Mouse (Mus musculus) embryonic facial prominence, embryonic 11.5 days (tissue): ENCODE measurements around the gene Iqcf1. TPM values are rescaled to one million over a fixed set of nuclear protein-coding genes. Genes with fewer than 3 reads are reported as not detected.

Source experiments
- ATAC-seq: fragments of 200-750 bp; cut with Nextera tagmentation; replicated peaks from 2 replicates; pipeline ENCODE4 v1.8.0; 2017; ENCODE audit warnings: low read depth; ENCODE audit not compliant: insufficient number of reproducible peaks, low FRiP score, low TSS enrichment
- DNase-seq: peaks from one replicate; pipeline ENCODE4 v3.0.0-alpha.2; 2015; ENCODE audit warnings: low spot score
- H3K27ac ChIP-seq: fragments of 300-500 bp; sonication (generic); replicated peaks from 2 replicates; pipeline ENCODE4 v1.5.1; 2014; ENCODE audit warnings: mild to moderate bottlenecking, low read depth, low read length, control low read depth
- H3K27me3 ChIP-seq: fragments of 300-500 bp; sonication (generic); 2 replicates; pipeline ENCODE4 v1.6.1; 2014; ENCODE audit warnings: mild to moderate bottlenecking, low read length, moderate library complexity, mixed read lengths; ENCODE audit not compliant: control insufficient read depth, insufficient read depth
- H3K36me3 ChIP-seq: fragments of 300-500 bp; sonication (generic); replicated peaks from 2 replicates; pipeline ENCODE4 v1.6.1; 2014; ENCODE audit warnings: low read depth, mild to moderate bottlenecking, low read length, moderate library complexity, mixed read lengths; ENCODE audit not compliant: control insufficient read depth, insufficient read depth
- H3K4me1 ChIP-seq: fragments of 300-500 bp; sonication (generic); 2 replicates; pipeline ENCODE4 v1.6.1; 2014; ENCODE audit warnings: low read length, mixed read lengths; ENCODE audit not compliant: control insufficient read depth, insufficient read depth
- H3K4me2 ChIP-seq: fragments of 300-500 bp; sonication (generic); 2 replicates; pipeline ENCODE4 v1.6.1; 2014; ENCODE audit warnings: low read depth, mild to moderate bottlenecking, control low read depth, low read length, moderate library complexity
- H3K4me3 ChIP-seq: fragments of 300-500 bp; sonication (generic); 2 replicates; pipeline ENCODE4 v1.5.1; 2014; ENCODE audit warnings: low read depth, low read length, control low read depth
- H3K9ac ChIP-seq: fragments of 300-500 bp; sonication (generic); replicated peaks from 2 replicates; pipeline ENCODE4 v1.6.1; 2014; ENCODE audit warnings: mild to moderate bottlenecking, control low read depth, low read length
- H3K9me3 ChIP-seq: fragments of 300-500 bp; sonication (generic); replicated peaks from 2 replicates; pipeline ENCODE4 v1.6.1; 2016; ENCODE audit warnings: mild to moderate bottlenecking, low read length, inconsistent platforms, mixed read lengths; ENCODE audit not compliant: control insufficient read depth
- WGBS: fragments of 180-500 bp; shearing (Covaris S2); extraction: QIAGEN DNeasy Blood & Tissue Kit; methylation state at CpG from one replicate; pipeline ENCODE4 v1.1.7; 2014; 5-methylcytosine and 5-hydroxymethylcytosine counted together
- polyA plus RNA-seq: library from polyadenylated mRNA; unstranded; fragments of >200 nt; fragmentation: Nextera tagmentation; extraction: Ambion mirVana; gene quantifications from 2 replicates; pipeline ENCODE4 v1.2.1, GENCODE M21; 2014

The Iqcf1 gene
- polyA plus RNA-seq, 1 experiment from 2014 or later: not detected

DNA sequence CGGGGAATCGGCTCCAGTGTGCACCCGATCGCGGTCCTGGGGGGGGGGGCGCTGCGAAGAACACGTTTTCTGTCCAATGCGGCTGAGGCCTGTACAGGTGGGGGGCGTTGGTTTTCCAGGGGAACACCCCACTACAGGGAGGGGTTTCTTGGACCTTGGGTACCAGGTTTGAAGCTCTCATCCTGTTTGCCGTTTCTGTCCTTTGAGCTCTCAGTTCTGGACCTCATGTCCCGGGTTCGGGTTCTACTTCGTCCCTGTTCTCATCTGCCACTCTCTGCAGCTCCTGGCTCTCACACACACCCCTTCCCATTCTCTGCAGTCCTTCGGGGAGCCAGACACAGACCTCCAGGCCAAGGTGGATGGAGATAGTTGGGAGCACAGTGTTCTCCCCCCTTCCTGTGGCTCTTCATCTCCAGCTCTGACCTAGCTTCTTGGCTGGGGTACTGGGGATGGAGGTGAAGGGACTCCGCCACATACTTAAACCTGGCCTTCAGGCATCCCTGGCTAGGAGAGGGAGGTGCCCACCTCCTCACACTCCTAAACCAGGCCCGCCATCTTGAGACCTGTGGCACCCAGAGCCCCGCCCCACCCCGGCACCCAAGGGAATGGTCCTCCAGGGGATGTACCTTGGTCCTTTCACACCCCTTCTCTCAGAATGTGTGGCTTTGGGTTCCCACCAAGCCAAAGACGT is 45.6 kb upstream of the Iqcf1 start:
- ATAC-seq: 0 out of 2 replicates have a peak, but pooled peaks have one; percentile 0
- H3K36me3 ChIP-seq: no peaks in the 10 kb centered on the region
- H3K9me3 ChIP-seq: no peaks in the 10 kb centered on the region
- peak; percentile 56 for DNase-seq
- H3K4me2 ChIP-seq: peak overlapping the region; percentile 96
- WGBS: under 1% methylated on average over 13 of the region's 20 CpGs
- peak overlapping the region; percentile 93 for H3K27ac ChIP-seq
- H3K27me3 ChIP-seq: no peaks in the 10 kb centered on the region
- peak overlapping the region; percentile 83 for H3K9ac ChIP-seq
- H3K4me1 ChIP-seq: peaks cover 30% of the 10 kb centered on the region
- peak overlapping the region; percentile 84 for H3K4me3 ChIP-seq

DNA sequence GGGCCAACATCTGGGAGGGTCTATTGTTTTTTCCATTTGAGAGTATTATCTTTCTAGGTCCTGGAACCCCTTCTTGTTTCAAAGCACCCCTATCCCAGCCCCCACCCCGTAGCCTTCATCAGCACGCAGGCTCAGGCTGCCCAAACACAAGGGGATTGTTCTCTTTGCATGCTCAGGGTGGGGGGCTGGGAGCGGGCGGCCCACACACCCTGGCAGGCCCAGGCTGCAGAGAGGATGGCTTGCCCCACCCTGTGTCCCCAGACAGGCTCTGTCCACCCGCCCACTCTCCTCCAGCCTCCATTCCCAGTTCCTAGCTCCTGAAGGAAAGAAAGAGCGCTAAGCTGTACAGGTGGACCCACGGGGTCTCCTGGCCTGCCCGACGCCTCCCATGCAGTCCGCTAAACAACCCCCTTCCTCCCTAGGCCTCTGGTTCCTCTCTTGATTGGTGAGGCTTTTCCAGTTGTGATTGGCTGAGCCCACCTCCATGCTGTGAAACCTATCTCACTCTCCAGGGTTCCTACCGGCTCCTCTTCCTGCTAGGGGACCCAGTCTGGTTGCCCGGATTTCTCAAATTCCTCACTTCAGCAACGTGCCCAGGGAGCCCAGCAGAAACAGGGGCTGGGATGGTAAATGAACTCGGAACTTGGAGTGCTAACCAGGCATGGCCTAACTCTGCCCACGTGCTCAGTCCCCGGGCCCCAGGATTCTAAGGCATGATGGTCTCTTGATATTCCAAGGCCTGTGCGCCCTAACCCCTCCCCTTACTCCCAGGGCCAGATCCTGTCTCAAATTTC is 44.7 kb upstream of the Iqcf1 start:
- H3K4me2 ChIP-seq: peak overlapping the region; percentile 96
- H3K27ac ChIP-seq: peak overlapping the region; percentile 93
- under 1% methylated on average over 17 of the region's 17 CpGs for WGBS
- DNase-seq: peak; percentile 77
- H3K4me3 ChIP-seq: peak overlapping the region; percentile 84
- peak overlapping the region; percentile 83 for H3K9ac ChIP-seq
- H3K27me3 ChIP-seq: no peaks in the 10 kb centered on the region
- ATAC-seq: no peak; the same call in 1 of the 2 replicates
- H3K4me1 ChIP-seq: peaks cover 30% of the 10 kb centered on the region
- H3K36me3 ChIP-seq: no peaks in the 10 kb centered on the region
- H3K9me3 ChIP-seq: no peaks in the 10 kb centered on the region

DNA sequence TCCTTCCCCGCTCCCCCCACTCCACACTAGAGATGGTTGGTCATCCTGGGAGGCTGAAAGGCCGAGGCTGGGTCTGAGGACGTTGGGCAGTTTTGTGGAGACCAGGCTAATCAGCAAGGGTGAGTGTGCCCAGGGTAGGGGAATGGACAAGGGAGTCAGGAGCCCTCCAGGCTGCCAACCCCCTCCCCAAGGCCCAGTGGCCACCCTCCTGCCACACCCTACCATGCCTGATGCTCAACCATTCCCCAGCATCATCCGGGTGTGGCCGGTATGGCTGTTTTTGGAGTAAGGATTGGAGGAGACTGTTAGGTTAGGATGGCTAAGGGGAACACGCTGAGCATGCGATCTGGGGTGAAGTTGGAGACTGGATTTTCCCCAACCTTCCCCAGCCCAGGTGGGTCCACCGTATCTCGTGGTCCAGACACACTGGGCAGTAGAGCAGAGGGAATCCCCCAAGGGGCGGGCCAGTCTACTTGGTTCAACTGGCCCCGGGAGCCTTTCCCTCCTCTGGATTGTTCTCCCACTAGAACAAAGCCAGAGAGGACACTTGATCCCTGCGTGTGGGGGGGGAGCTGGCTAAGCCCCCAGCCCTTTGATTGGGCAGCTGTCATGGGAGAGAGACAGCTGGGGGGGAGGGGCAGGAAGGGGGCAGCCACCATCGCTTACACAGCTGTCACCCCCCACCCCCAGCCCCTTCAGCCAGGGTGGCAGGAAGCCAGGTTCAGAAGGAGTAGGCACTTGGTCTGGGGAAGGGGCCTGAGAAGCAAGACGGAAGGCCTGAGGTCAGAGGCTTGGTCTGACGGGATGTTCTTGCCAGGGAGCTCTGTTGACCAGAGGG is 43.2 kb upstream of the Iqcf1 start:
- H3K27ac ChIP-seq: peak overlapping the region; percentile 93
- peak overlapping the region; percentile 83 for H3K9ac ChIP-seq
- peaks cover 26% of the 10 kb centered on the region for H3K4me1 ChIP-seq
- no peaks in the 10 kb centered on the region for H3K9me3 ChIP-seq
- H3K4me2 ChIP-seq: peak overlapping the region; percentile 96
- DNase-seq (peak; percentile 73), ATAC-seq (0 out of 2 replicates have a peak, but pooled peaks have one; percentile 1)
- no peaks in the 10 kb centered on the region for H3K27me3 ChIP-seq
- peak overlapping the region; percentile 84 for H3K4me3 ChIP-seq
- WGBS: 28% methylated on average over 13 of the region's 15 CpGs
- peaks cover 3% of the 10 kb centered on the region; the same call in 1 of the 2 replicates for H3K36me3 ChIP-seq

DNA sequence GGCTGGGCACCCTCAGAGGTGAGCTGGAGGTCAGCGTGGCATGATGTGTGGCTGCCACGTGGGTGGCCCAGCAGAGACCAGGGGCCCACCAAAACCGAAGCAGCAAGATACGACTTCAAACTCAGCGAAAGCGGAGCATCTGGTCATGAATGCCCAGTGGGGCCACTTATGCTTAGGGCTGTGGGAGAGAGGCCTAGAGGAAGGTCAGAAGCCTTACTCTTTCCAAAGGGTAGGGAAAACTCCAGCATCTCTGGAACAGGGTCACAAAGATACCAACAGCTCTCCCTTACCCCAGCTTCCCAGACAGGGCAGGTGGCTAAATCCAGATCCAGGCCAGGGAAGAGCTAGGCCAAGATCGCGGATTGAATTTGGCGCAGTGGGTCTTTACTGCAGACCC is 42.6 kb upstream of the Iqcf1 start:
- peak overlapping the region; percentile 96 for H3K4me2 ChIP-seq
- peak overlapping the region; percentile 93 for H3K27ac ChIP-seq
- peaks cover 3% of the 10 kb centered on the region; the same call in 1 of the 2 replicates for H3K36me3 ChIP-seq
- peak overlapping the region; percentile 83 for H3K9ac ChIP-seq
- peaks cover 26% of the 10 kb centered on the region for H3K4me1 ChIP-seq
- peak overlapping the region; percentile 84 for H3K4me3 ChIP-seq
- no peaks in the 10 kb centered on the region for H3K9me3 ChIP-seq
- 43% methylated on average over 9 of the region's 9 CpGs for WGBS
- ATAC-seq (no peak), DNase-seq (peak; percentile 45)
- H3K27me3 ChIP-seq: no peaks in the 10 kb centered on the region

DNA sequence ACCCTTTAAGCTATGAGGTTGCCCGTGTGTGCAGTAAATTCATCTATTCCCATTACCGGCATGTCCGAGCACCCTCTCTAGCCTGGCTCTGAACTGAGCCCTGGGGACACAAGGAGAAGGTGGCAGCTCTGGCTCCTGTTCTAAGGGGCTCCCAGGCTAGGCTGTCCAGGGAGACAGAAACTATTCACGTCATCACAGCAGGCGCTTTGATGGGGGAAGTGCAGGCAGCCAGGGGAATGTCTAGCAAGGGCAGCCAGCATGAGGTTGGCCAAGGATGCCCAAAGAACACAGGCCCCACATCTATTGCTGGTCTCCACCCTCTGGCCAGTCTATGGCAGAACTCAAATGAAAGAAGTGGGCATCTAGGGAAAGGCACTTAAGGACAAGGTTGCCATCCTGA is 41.8 kb upstream of the Iqcf1 start:
- Histone ChIP-seq H3K9me3 (no peaks in the 10 kb centered on the region), H3K4me2 (peak overlapping the region; percentile 19; the same call in 1 of the 2 replicates), H3K27ac (no peak overlapping the region), H3K9ac (no peak overlapping the region; the same call in 1 of the 2 replicates), H3K27me3 (no peaks in the 10 kb centered on the region), H3K4me3 (no peak overlapping the region; the same call in 1 of the 2 replicates), H3K36me3 (peaks cover 5% of the 10 kb centered on the region), H3K4me1 (peaks cover 26% of the 10 kb centered on the region)
- no peak for DNase-seq
- ATAC-seq: no peak
- 76% methylated on average over 5 of the region's 5 CpGs for WGBS

- WGBS: 79% methylated on average over 15 of the region's 15 CpGs
- ATAC-seq (no peak), DNase-seq (no peak)
- peaks cover 28% of the 10 kb centered on the region for H3K4me1 ChIP-seq
- no peak overlapping the region for H3K4me3 ChIP-seq
- no peaks in the 10 kb centered on the region for H3K27me3 ChIP-seq
- no peak overlapping the region for H3K9ac ChIP-seq
- no peak overlapping the region for H3K27ac ChIP-seq
- H3K9me3 ChIP-seq: no peaks in the 10 kb centered on the region
- H3K36me3 ChIP-seq: peaks cover 11% of the 10 kb centered on the region
- H3K4me2 ChIP-seq: no peak overlapping the region
These were observed 39.8 kb upstream of the Iqcf1 start for GRCm38 (mm10) chr9:106459946-106460345.

DNA sequence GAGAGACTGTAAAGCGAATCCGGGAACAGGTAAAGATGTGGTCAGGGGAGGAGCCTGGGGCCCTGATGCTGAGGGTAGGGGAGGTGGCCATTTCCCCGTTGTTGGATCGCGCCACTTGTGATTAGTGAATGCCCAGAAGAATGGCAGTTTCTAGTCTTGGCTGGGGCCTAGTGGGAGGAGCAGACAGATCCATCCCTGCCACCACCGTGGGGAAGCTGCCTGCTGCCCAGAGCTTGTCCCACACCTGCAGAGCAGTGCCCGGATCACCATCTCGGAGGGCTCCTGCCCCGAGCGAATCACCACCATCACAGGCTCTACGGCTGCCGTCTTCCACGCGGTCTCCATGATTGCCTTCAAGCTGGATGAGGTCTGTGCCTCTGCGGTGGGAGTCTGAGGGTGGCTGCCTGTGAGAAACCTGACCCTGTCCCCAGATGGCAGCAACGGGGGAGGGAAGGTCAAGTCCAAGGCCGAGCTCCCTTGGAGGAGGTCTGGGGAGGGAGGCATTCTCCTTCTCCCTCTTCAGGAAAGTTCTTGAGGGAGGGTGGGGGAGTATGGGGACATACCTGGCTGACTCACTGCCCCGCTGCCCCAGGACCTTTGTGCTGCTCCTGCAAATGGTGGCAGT is 39.3 kb upstream of the Iqcf1 start:
- DNase-seq: no peak
- WGBS: 66% methylated on average over 18 of the region's 18 CpGs

More for the DNA sequence above, 39.3 kb upstream of the Iqcf1 start:
- H3K4me1 ChIP-seq: peaks cover 30% of the 10 kb centered on the region
- no peak overlapping the region for H3K27ac ChIP-seq
- H3K9ac ChIP-seq: no peak overlapping the region
- H3K36me3 ChIP-seq: peaks cover 11% of the 10 kb centered on the region
- H3K27me3 ChIP-seq: no peaks in the 10 kb centered on the region
- no peaks in the 10 kb centered on the region for H3K9me3 ChIP-seq
- no peak for ATAC-seq
- no peak overlapping the region for H3K4me2 ChIP-seq
- H3K4me3 ChIP-seq: no peak overlapping the region
